Mouse (Mus musculus): ENCODE results near the gene Tex14. TPM values are rescaled to one million over a fixed set of nuclear protein-coding genes. Genes with fewer than 3 reads are reported as not detected.
"Not testable (repeated sequence)": the region's sequence is repeated elsewhere in the genome, so short reads cannot be mapped to it uniquely, and the experiment has no call there.

Tex14 gene
- total and polyA plus RNA-seq, 3 experiments = 0.08 to 0.23 TPM; not detected in 1

- H3K9ac ChIP-seq (ENCODE audit: low read depth, low read length) = peak overlapping the region; percentile 68
- intact Hi-C loops (cut with DNase I) = loop anchor here (1.0 to 5.0 kb wide), 3 partner anchors 18 to 170 kb away; partner anchors contain the start of genes Mtmr4 and Rad51c
- H3K4me3 ChIP-seq = peak overlapping the region; percentile 58
- peaks cover 2% of the 10 kb centered on the region for H3K4me1 ChIP-seq (ENCODE audit: control insufficient read depth, insufficient read depth, low read length)
- H3K27me3 ChIP-seq (ENCODE audit: control insufficient read depth, insufficient read depth, low read length) = no peaks in the 10 kb centered on the region
- no peaks in the 10 kb centered on the region; the same call in 1 of the 2 replicates for H3K36me3 ChIP-seq (ENCODE audit: control insufficient read depth, insufficient read depth, low read length)
- peak; percentile 82 to 86 for DNase-seq
- TF ChIP-seq POLR2A (IDR thresholded peaks at IDR 0.05; ENCODE audit: insufficient read depth, low read depth, low read length) (peak; percentile 100), EP300 (IDR thresholded peaks at IDR 0.05; ENCODE audit: insufficient read depth, low read depth, low read length) (peak; percentile 99), CTCF (IDR thresholded peaks at IDR 0.05) (no peak)
- H3K79me2 ChIP-seq (replicated peaks; ENCODE audit: control insufficient read depth, insufficient read depth, low read length) = no peaks in the 10 kb centered on the region
- under 1% methylated on average over 26 of the region's 26 CpGs for WGBS
- H3K27ac ChIP-seq = peak overlapping the region; percentile 100
Measured at GRCm38 (mm10) chr11:87422511-87423340, 17.9 kb downstream of the Tex14 start.

GRCm38 (mm10) chr11:87423551-87424325, 18.9 kb downstream of the Tex14 start:
- 37% methylated on average over 6 of the region's 6 CpGs for WGBS
- intact Hi-C loops (cut with DNase I) = loop anchor here (2.0 to 5.0 kb wide), 2 partner anchors 39 to 169 kb away; partner anchors contain the start of gene Mtmr4
- Histone ChIP-seq H3K4me3 (no peak overlapping the region; the same call in 1 of the 2 replicates), H3K4me1 (ENCODE audit: control insufficient read depth, insufficient read depth, low read length) (peaks cover 2% of the 10 kb centered on the region), H3K9ac (ENCODE audit: low read depth, low read length) (no peak overlapping the region), H3K27ac (peak overlapping the region; percentile 100), H3K79me2 (replicated peaks; ENCODE audit: control insufficient read depth, insufficient read depth, low read length) (no peaks in the 10 kb centered on the region), H3K27me3 (ENCODE audit: control insufficient read depth, insufficient read depth, low read length) (no peaks in the 10 kb centered on the region), H3K36me3 (ENCODE audit: control insufficient read depth, insufficient read depth, low read length) (no peaks in the 10 kb centered on the region; the same call in 1 of the 2 replicates)
- DNase-seq = no peak
- TF ChIP-seq EP300 (IDR thresholded peaks at IDR 0.05; ENCODE audit: insufficient read depth, low read depth, low read length) (no peak), CTCF (IDR thresholded peaks at IDR 0.05) (no peak), POLR2A (IDR thresholded peaks at IDR 0.05; ENCODE audit: insufficient read depth, low read depth, low read length) (no peak)

- Histone ChIP-seq H3K36me3 (ENCODE audit: control insufficient read depth, insufficient read depth, low read length) (no peaks in the 10 kb centered on the region; the same call in 1 of the 2 replicates), H3K9ac (ENCODE audit: low read depth, low read length) (peak overlapping the region; percentile 58; the same call in 1 of the 2 replicates), H3K4me1 (ENCODE audit: control insufficient read depth, insufficient read depth, low read length) (peaks cover 2% of the 10 kb centered on the region), H3K27me3 (ENCODE audit: control insufficient read depth, insufficient read depth, low read length) (no peaks in the 10 kb centered on the region), H3K27ac (peak overlapping the region; percentile 93), H3K4me3 (peak overlapping the region; percentile 49), H3K79me2 (replicated peaks; ENCODE audit: control insufficient read depth, insufficient read depth, low read length) (no peaks in the 10 kb centered on the region)
- no peak for DNase-seq
- no peak for TF ChIP-seq EP300 (IDR thresholded peaks at IDR 0.05; ENCODE audit: insufficient read depth, low read depth, low read length)
- no peak for TF ChIP-seq POLR2A (IDR thresholded peaks at IDR 0.05; ENCODE audit: insufficient read depth, low read depth, low read length)
- no peak for TF ChIP-seq CTCF (IDR thresholded peaks at IDR 0.05)
- WGBS = under 1% methylated on average over 7 of the region's 7 CpGs
- intact Hi-C loops (cut with DNase I) = loop anchor here (2.0 kb wide), 2 partner anchors 17 to 43 kb away; no protein-coding TSS in a partner anchor
Measured at GRCm38 (mm10) chr11:87426121-87426449, 21.2 kb downstream of the Tex14 start.

- H3K36me3 ChIP-seq (ENCODE audit: control insufficient read depth, insufficient read depth, low read length); H3K27me3 ChIP-seq (ENCODE audit: control insufficient read depth, insufficient read depth, low read length); H3K4me1 ChIP-seq (ENCODE audit: control insufficient read depth, insufficient read depth, low read length); H3K79me2 ChIP-seq (replicated peaks; ENCODE audit: control insufficient read depth, insufficient read depth, low read length): not testable (repeated sequence)
- DNase-seq = peak; percentile 77 to 86
- H3K27ac ChIP-seq = peak overlapping the region; percentile 93
- peak; percentile 100 for TF ChIP-seq POLR2A (IDR thresholded peaks at IDR 0.05; ENCODE audit: insufficient read depth, low read depth, low read length)
- TF ChIP-seq EP300 (IDR thresholded peaks at IDR 0.05; ENCODE audit: insufficient read depth, low read depth, low read length) = peak; percentile 99
- H3K9ac ChIP-seq (ENCODE audit: low read depth, low read length) = peak overlapping the region; percentile 10; the same call in 1 of the 2 replicates
- 4% methylated on average over 24 of the region's 24 CpGs for WGBS
- intact Hi-C loops (cut with DNase I) = loop anchor here (1.0 to 2.0 kb wide), 3 partner anchors 16 to 42 kb away; no protein-coding TSS in a partner anchor
- H3K4me3 ChIP-seq = peak overlapping the region; percentile 49
Measured at GRCm38 (mm10) chr11:87426450-87427250, 21.8 kb downstream of the Tex14 start.

Data from heart, adult 2 months (tissue).